Mouse (Mus musculus) hindbrain, postnatal 0 days (tissue): ENCODE results near the gene Vat1l. TPM values are rescaled to one million over a fixed set of nuclear protein-coding genes. Genes with fewer than 3 reads are reported as not detected.

Experiments used
- ATAC-seq: fragments of 200-750 bp; cut with Nextera tagmentation; 2 replicates; pipeline ENCODE4 v1.8.0; 2017; ENCODE audit warnings: mild to moderate bottlenecking, moderate TSS enrichment, moderate library complexity
- DNase-seq: peaks from one replicate; pipeline ENCODE4 v3.0.0-alpha.2; 2015; ENCODE audit warnings: low spot score
- H3K27ac ChIP-seq: fragments of 300-500 bp; sonication (generic); 2 replicates; pipeline ENCODE4 v1.5.1; 2014; ENCODE audit warnings: mild to moderate bottlenecking
- H3K27me3 ChIP-seq: fragments of 300-500 bp; sonication (generic); 2 replicates; pipeline ENCODE4 v1.6.1; 2014; ENCODE audit warnings: low read length, mixed read lengths; ENCODE audit not compliant: insufficient read depth
- H3K36me3 ChIP-seq: fragments of 300-500 bp; sonication (generic); 2 replicates; pipeline ENCODE4 v1.6.1; 2014; ENCODE audit warnings: low read length, mixed read lengths; ENCODE audit not compliant: insufficient read depth
- H3K4me1 ChIP-seq: fragments of 300-500 bp; sonication (generic); 2 replicates; pipeline ENCODE4 v1.6.1; 2014; ENCODE audit warnings: antibody characterized with exemption, low read length, mixed read lengths; ENCODE audit not compliant: insufficient read depth
- H3K4me2 ChIP-seq: fragments of 300-500 bp; sonication (generic); 2 replicates; pipeline ENCODE4 v1.6.1; 2014; ENCODE audit warnings: low read depth, mild to moderate bottlenecking, low read length, moderate library complexity, mixed read lengths
- H3K4me3 ChIP-seq: fragments of 300-500 bp; sonication (generic); 2 replicates; pipeline ENCODE4 v1.5.1; 2014; ENCODE audit warnings: low read length
- H3K9ac ChIP-seq: fragments of 300-500 bp; sonication (generic); replicated peaks from 2 replicates; pipeline ENCODE4 v1.6.1; 2014; ENCODE audit warnings: mild to moderate bottlenecking, low read length, moderate library complexity, mixed read lengths
- H3K9me3 ChIP-seq: fragments of 300-500 bp; sonication (generic); 2 replicates; pipeline ENCODE4 v1.6.1; 2016; ENCODE audit warnings: low read length, mixed read lengths
- CTCF ChIP-seq: IDR thresholded peaks from 2 replicates; pipeline ENCODE4 v1.5.1; 2016; ENCODE audit warnings: antibody characterized with exemption, control low read depth, low read depth
- WGBS: fragments of 180-500 bp; shearing (Covaris S2); extraction: QIAGEN DNeasy Blood & Tissue Kit; methylation state at CpG from one replicate; pipeline ENCODE4 v1.1.7; 2014; 5-methylcytosine and 5-hydroxymethylcytosine counted together
- polyA plus RNA-seq: library from polyadenylated mRNA; unstranded; fragments of >200 nt; fragmentation: Nextera tagmentation; extraction: Ambion mirVana; gene quantifications from 2 replicates; pipeline ENCODE4 v1.2.1, GENCODE M21; 2015
- total RNA-seq: library from RNA; depleted of rRNA; stranded (reverse); fragments of >200 nt; gene quantifications from 2 replicates; pipeline ENCODE4 v1.2.3, GENCODE M21; 2014; rRNA removed

Vat1l gene
- total and polyA plus RNA-seq, 2 experiments from 2014 or later = 74.0 to 175 TPM

DNA sequence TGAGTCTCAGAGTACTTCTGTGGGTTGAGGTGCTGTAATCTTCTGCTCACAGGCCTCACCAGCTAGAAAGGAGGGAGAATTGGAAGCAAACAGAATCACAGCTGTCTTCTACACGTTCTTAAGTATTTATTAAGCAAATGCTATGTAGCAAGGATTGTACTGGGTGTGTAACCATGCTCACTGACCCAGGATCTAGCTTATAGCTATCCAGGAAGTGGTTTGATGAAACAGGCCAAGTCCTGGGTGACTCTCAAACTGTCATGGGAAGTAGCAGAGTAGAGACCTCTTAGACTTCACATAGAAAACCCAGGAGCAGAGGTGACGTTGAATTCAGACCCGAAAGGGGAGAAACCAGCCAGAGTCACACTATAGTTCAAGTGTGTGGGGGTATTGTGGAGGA is 206.0 kb downstream of the Vat1l start:
- no peak for TF ChIP-seq CTCF
- H3K4me3 ChIP-seq = no peak overlapping the region
- no peak for ATAC-seq
- no peaks in the 10 kb centered on the region for H3K36me3 ChIP-seq
- 80% methylated on average over 3 of the region's 3 CpGs for WGBS
- H3K4me1 ChIP-seq = no peaks in the 10 kb centered on the region
- DNase-seq = no peak
- no peak overlapping the region for H3K27ac ChIP-seq
- H3K9ac ChIP-seq = no peak overlapping the region
- no peaks in the 10 kb centered on the region for H3K9me3 ChIP-seq
- H3K27me3 ChIP-seq = no peaks in the 10 kb centered on the region
- no peak overlapping the region for H3K4me2 ChIP-seq

GRCm38 (mm10) chr8:114417786-114418185 is 212.4 kb downstream of the Vat1l start, which contains the start of gene Clec3a:
Clec3a (plus strand) TSS chr8:114418086.
- WGBS = 76% methylated on average over 8 of the region's 8 CpGs
- Histone ChIP-seq H3K9ac (no peak within 1 kb of the TSS), H3K4me1 (no peaks in the 10 kb centered on the region), H3K4me2 (no peak within 1 kb of the TSS), H3K27me3 (no peaks in the 10 kb centered on the region), H3K4me3 (no peak within 1 kb of the TSS), H3K27ac (no peak within 1 kb of the TSS), H3K9me3 (no peaks in the 10 kb centered on the region), H3K36me3 (no peaks in the 10 kb centered on the region)
- TF ChIP-seq CTCF = no peak
- no peak for ATAC-seq
- no peak for DNase-seq

DNA sequence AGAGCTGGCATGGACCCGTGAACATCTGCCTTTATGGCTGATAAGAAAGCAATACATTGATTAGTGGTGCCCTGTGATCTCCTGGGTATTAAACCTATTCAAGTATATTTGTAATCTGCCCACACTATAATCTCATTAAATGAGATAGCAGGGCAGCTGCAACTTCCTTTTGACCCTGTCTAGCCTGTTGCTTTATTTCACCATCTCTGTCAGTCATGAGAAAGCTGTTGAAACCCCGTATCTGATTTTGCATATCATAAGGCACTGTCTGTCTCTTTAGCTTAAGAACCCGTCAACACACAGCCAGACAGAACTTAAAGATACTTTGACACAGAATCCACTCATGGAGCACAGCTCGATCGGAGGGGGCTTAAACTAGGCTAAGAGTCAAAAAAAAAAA is 213.1 kb downstream of the Vat1l start:
- DNase-seq (no peak), ATAC-seq (no peak)
- no peaks in the 10 kb centered on the region for H3K36me3 ChIP-seq
- H3K4me2 ChIP-seq = no peak overlapping the region
- no peak overlapping the region for H3K27ac ChIP-seq
- H3K9ac ChIP-seq = no peak overlapping the region
- H3K9me3 ChIP-seq = no peaks in the 10 kb centered on the region
- no peak for TF ChIP-seq CTCF
- no peaks in the 10 kb centered on the region for H3K27me3 ChIP-seq
- no peaks in the 10 kb centered on the region for H3K4me1 ChIP-seq
- H3K4me3 ChIP-seq = no peak overlapping the region
- WGBS = 80% methylated on average over 5 of the region's 5 CpGs

DNA sequence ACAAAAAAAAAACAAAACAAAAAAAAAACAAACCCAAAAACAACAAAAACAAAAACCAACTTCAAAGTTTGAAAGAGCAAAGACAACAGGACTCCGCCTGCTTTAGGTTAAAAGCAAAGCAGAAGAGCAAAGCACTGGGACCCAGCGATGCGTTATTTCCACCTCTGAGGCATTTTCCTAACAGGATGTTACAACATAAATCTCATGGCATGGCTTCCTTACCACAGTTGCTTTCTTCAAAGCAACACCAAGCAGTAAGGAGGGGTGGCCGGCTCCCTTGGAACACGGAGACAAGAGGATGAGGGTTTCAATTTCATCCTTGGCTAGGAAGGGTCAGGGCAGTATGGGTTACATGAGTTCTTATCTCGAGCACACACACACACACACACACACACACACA is 213.5 kb downstream of the Vat1l start:
- Histone ChIP-seq H3K4me3 (no peak overlapping the region), H3K27me3 (no peaks in the 10 kb centered on the region), H3K9me3 (no peaks in the 10 kb centered on the region), H3K4me2 (no peak overlapping the region), H3K27ac (no peak overlapping the region), H3K36me3 (no peaks in the 10 kb centered on the region), H3K4me1 (no peaks in the 10 kb centered on the region), H3K9ac (no peak overlapping the region)
- TF ChIP-seq CTCF = no peak
- DNase-seq (no peak), ATAC-seq (no peak)
- WGBS = 79% methylated on average over 6 of the region's 6 CpGs

- Histone ChIP-seq H3K4me3 (no peak overlapping the region), H3K27me3 (no peaks in the 10 kb centered on the region), H3K9ac (no peak overlapping the region), H3K4me1 (no peaks in the 10 kb centered on the region), H3K4me2 (no peak overlapping the region), H3K36me3 (no peaks in the 10 kb centered on the region), H3K27ac (no peak overlapping the region), H3K9me3 (no peaks in the 10 kb centered on the region)
- no peak for TF ChIP-seq CTCF
- DNase-seq (no peak), ATAC-seq (no peak)
- 81% methylated on average over 4 of the region's 4 CpGs for WGBS
These were observed 216.1 kb downstream of the Vat1l start for GRCm38 (mm10) chr8:114421544-114421943.

Other genes with a start within 250 kb of the Vat1l start
- gene Nudt7, start 72.1 kb upstream of the Vat1l start, total RNA-seq = 2.2 and 3.3 TPM in 2 replicates
- 7.4 and 7.7 TPM in 2 replicates for gene Nudt7, start 72.1 kb upstream of the Vat1l start, polyA plus RNA-seq
- 0.84 TPM in 1 of 2 replicates, not detected in the other for gene Clec3a, start 212.5 kb downstream of the Vat1l start, total RNA-seq
- gene Clec3a, start 212.5 kb downstream of the Vat1l start, polyA plus RNA-seq = 0.44 TPM in 1 of 2 replicates, not detected in the other
- gene Wwox, start 234.0 kb downstream of the Vat1l start, total RNA-seq = 17.3 and 19.8 TPM in 2 replicates
- 16.0 and 17.1 TPM in 2 replicates for gene Wwox, start 234.0 kb downstream of the Vat1l start, polyA plus RNA-seq